Mouse (Mus musculus) forebrain, postnatal 0 days (tissue): ENCODE data around the gene Zfp37. TPM values are rescaled to one million over a fixed set of nuclear protein-coding genes. Genes with fewer than 3 reads are reported as not detected.
A peak's percentile ranks its signal among the peaks of the same experiment; 100 is the strongest.

ENCODE experiments used
- ATAC-seq: fragments of 200-750 bp; cut with Nextera tagmentation; 2 replicates; pipeline ENCODE4 v1.8.0; 2017; ENCODE audit warnings: mild to moderate bottlenecking, moderate library complexity
- DNase-seq: peaks from one replicate; pipeline ENCODE4 v3.0.0-alpha.2; 2015
- H3K27ac ChIP-seq: fragments of 300-500 bp; sonication (generic); 2 replicates; pipeline ENCODE4 v1.5.1; 2014; ENCODE audit warnings: low read depth, mild to moderate bottlenecking, antibody characterized with exemption, low read length, moderate library complexity, mixed read lengths
- H3K27me3 ChIP-seq: fragments of 300-500 bp; sonication (generic); 2 replicates; pipeline ENCODE4 v1.6.1; 2014; ENCODE audit warnings: mild to moderate bottlenecking, low read length, mixed read lengths; ENCODE audit not compliant: insufficient read depth
- H3K36me3 ChIP-seq: fragments of 300-500 bp; sonication (generic); 2 replicates; pipeline ENCODE4 v1.6.1; 2014; ENCODE audit warnings: mild to moderate bottlenecking, moderate library complexity; ENCODE audit not compliant: insufficient read depth
- H3K4me1 ChIP-seq: fragments of 300-500 bp; sonication (generic); 2 replicates; pipeline ENCODE4 v1.6.1; 2014; ENCODE audit warnings: antibody characterized with exemption; ENCODE audit not compliant: insufficient read depth
- H3K4me2 ChIP-seq: fragments of 300-500 bp; sonication (generic); 2 replicates; pipeline ENCODE4 v1.6.1; 2014; ENCODE audit warnings: low read depth, mild to moderate bottlenecking, moderate library complexity
- H3K4me3 ChIP-seq: fragments of 300-500 bp; sonication (generic); 2 replicates; pipeline ENCODE4 v1.5.1; 2014; ENCODE audit warnings: low read depth, low read length, mixed read lengths
- H3K9ac ChIP-seq: fragments of 300-500 bp; sonication (generic); 2 replicates; pipeline ENCODE4 v1.6.1; 2014; ENCODE audit warnings: mild to moderate bottlenecking
- H3K9me3 ChIP-seq: fragments of 300-500 bp; sonication (generic); 2 replicates; pipeline ENCODE4 v1.6.1; 2016; ENCODE audit warnings: low read length
- CTCF ChIP-seq: sonication (generic); IDR thresholded peaks from 2 replicates; pipeline ENCODE4 v1.5.1; 2016; ENCODE audit warnings: antibody characterized with exemption, control low read depth, low read depth
- WGBS: fragments of 180-500 bp; shearing (Covaris S2); extraction: QIAGEN DNeasy Blood & Tissue Kit; methylation state at CpG from one replicate; pipeline ENCODE4 v1.1.7; 2014; 5-methylcytosine and 5-hydroxymethylcytosine counted together
- polyA plus RNA-seq: library from polyadenylated mRNA; unstranded; fragments of >200 nt; fragmentation: Nextera tagmentation; extraction: Ambion mirVana; gene quantifications from 2 replicates; pipeline ENCODE4 v1.2.1, GENCODE M21; 2015
- total RNA-seq: library from RNA; depleted of rRNA; stranded (reverse); fragments of >200 nt; gene quantifications from 2 replicates; pipeline ENCODE4 v1.2.3, GENCODE M21; 2014

The Zfp37 gene
- total and polyA plus RNA-seq, 2 experiments from 2014 or later, result 14.6 to 30.1 TPM

- Histone ChIP-seq H3K27ac (no peak overlapping the region), H3K4me3 (no peak overlapping the region), H3K4me2 (no peak overlapping the region), H3K9ac (no peak overlapping the region), H3K4me1 (0 out of 2 replicates have a peak, but pooled peaks cover 4% of the 10 kb centered on the region), H3K27me3 (no peaks in the 10 kb centered on the region), H3K36me3 (no peaks in the 10 kb centered on the region), H3K9me3 (no peaks in the 10 kb centered on the region)
- 73% methylated on average over 2 of the region's 2 CpGs for WGBS
- ATAC-seq (no peak), DNase-seq (no peak)
- TF ChIP-seq CTCF, result no peak
These were observed 17.4 kb downstream of the Zfp37 start for GRCm38 (mm10) chr4:62213490-62213889.

GRCm38 (mm10) chr4:62210035-62210434 is 20.8 kb downstream of the Zfp37 start:
- no peak overlapping the region for H3K4me2 ChIP-seq
- H3K9me3 ChIP-seq, result no peaks in the 10 kb centered on the region
- H3K36me3 ChIP-seq, result no peaks in the 10 kb centered on the region
- H3K27me3 ChIP-seq, result no peaks in the 10 kb centered on the region
- H3K4me1 ChIP-seq, result 0 out of 2 replicates have a peak, but pooled peaks cover 4% of the 10 kb centered on the region
- no peak overlapping the region for H3K4me3 ChIP-seq
- H3K9ac ChIP-seq, result no peak overlapping the region
- TF ChIP-seq CTCF, result peak; percentile 53
- no peak for ATAC-seq
- H3K27ac ChIP-seq, result no peak overlapping the region
- 46% methylated on average over 4 of the region's 4 CpGs for WGBS
- no peak for DNase-seq

- TF ChIP-seq CTCF, result no peak; the same call in 1 of the 2 replicates
- H3K4me2 ChIP-seq, result peak overlapping the region; percentile 60
- ATAC-seq, result peak; percentile 32
- H3K9ac ChIP-seq, result peak overlapping the region; percentile 90
- peak overlapping the region; percentile 95 for H3K27ac ChIP-seq
- no peaks in the 10 kb centered on the region for H3K27me3 ChIP-seq
- H3K4me3 ChIP-seq, result peak overlapping the region; percentile 82
- H3K9me3 ChIP-seq, result no peaks in the 10 kb centered on the region
- DNase-seq, result no peak
- WGBS, result 4% methylated on average over 19 of the region's 19 CpGs
- H3K4me1 ChIP-seq, result 0 out of 2 replicates have a peak, but pooled peaks cover 4% of the 10 kb centered on the region
- peaks cover 1% of the 10 kb centered on the region for H3K36me3 ChIP-seq
These were observed 22.0 kb downstream of the Zfp37 start for GRCm38 (mm10) chr4:62208696-62209380.

GRCm38 (mm10) chr4:62207851-62208695 is 22.8 kb downstream of the Zfp37 start:
- H3K27ac ChIP-seq, result peak overlapping the region; percentile 95
- DNase-seq (peak; percentile 93), ATAC-seq (peak; percentile 98)
- no peaks in the 10 kb centered on the region for H3K9me3 ChIP-seq
- peak overlapping the region; percentile 90 for H3K9ac ChIP-seq
- peaks cover 9% of the 10 kb centered on the region for H3K36me3 ChIP-seq
- 2% methylated on average over 45 of the region's 45 CpGs for WGBS
- H3K27me3 ChIP-seq, result no peaks in the 10 kb centered on the region
- peak overlapping the region; percentile 82 for H3K4me3 ChIP-seq
- H3K4me2 ChIP-seq, result peak overlapping the region; percentile 60
- TF ChIP-seq CTCF, result 0 out of 2 replicates have a peak, but pooled peaks have one; percentile 27
- 0 out of 2 replicates have a peak, but pooled peaks cover 4% of the 10 kb centered on the region for H3K4me1 ChIP-seq

- no peak for TF ChIP-seq CTCF
- Histone ChIP-seq H3K27ac (no peak overlapping the region), H3K4me2 (no peak overlapping the region), H3K9me3 (0 out of 2 replicates have a peak, but pooled peaks cover 8% of the 10 kb centered on the region), H3K9ac (no peak overlapping the region), H3K36me3 (peaks cover 64% of the 10 kb centered on the region), H3K4me1 (no peaks in the 10 kb centered on the region), H3K27me3 (no peaks in the 10 kb centered on the region), H3K4me3 (no peak overlapping the region)
- no peak for ATAC-seq
- no peak for DNase-seq
- 96% methylated on average over 7 of the region's 7 CpGs for WGBS
These were observed 30.8 kb downstream of the Zfp37 start for GRCm38 (mm10) chr4:62199923-62200529.

GRCm38 (mm10) chr4:62188778-62189177 is 42.1 kb downstream of the Zfp37 start:
- TF ChIP-seq CTCF, result no peak
- DNase-seq, result no peak
- H3K4me3 ChIP-seq, result no peak overlapping the region
- no peaks in the 10 kb centered on the region for H3K27me3 ChIP-seq
- peaks cover 36% of the 10 kb centered on the region for H3K9me3 ChIP-seq
- H3K4me2 ChIP-seq, result no peak overlapping the region
- no peak overlapping the region for H3K27ac ChIP-seq
- no peaks in the 10 kb centered on the region for H3K4me1 ChIP-seq
- no peak for ATAC-seq
- peaks cover 53% of the 10 kb centered on the region for H3K36me3 ChIP-seq
- no peak overlapping the region for H3K9ac ChIP-seq
